Mouse (Mus musculus): ENCODE data around the gene Nudt8. TPM values are rescaled to one million over a fixed set of nuclear protein-coding genes. Genes with fewer than 3 reads are reported as not detected.
"Not testable (repeated sequence)": the region's sequence is repeated elsewhere in the genome, so short reads cannot be mapped to it uniquely, and the experiment has no call there.

Gene Nudt8
- polyA plus RNA-seq, 1 experiment from 2014 or later: 41.1 TPM

- H3K9me3 ChIP-seq (replicated peaks; ENCODE audit: control insufficient read depth, low read length); H3K9ac ChIP-seq (ENCODE audit: low read length); H3K27me3 ChIP-seq (replicated peaks; ENCODE audit: control insufficient read depth, insufficient read depth, low read length); H3K4me3 ChIP-seq (ENCODE audit: low read depth, low read length); H3K4me1 ChIP-seq (ENCODE audit: control insufficient read depth, insufficient read depth, low read length); H3K36me3 ChIP-seq (ENCODE audit: control insufficient read depth, insufficient read depth, low read length); DNase-seq (ENCODE audit: low spot score); H3K27ac ChIP-seq (ENCODE audit: low read depth, low read length); H3K4me2 ChIP-seq (ENCODE audit: low read length): not testable (repeated sequence)
- peak; percentile 46 for ATAC-seq
- 66% methylated on average over 6 of the region's 6 CpGs for WGBS
Measured at GRCm38 (mm10) chr19:3961805-3962204, 38.6 kb upstream of the Nudt8 start.

- Histone ChIP-seq H3K36me3 (ENCODE audit: control insufficient read depth, insufficient read depth, low read length) (no peaks in the 10 kb centered on the region), H3K4me3 (ENCODE audit: low read depth, low read length) (no peak overlapping the region), H3K27ac (ENCODE audit: low read depth, low read length) (no peak overlapping the region), H3K9me3 (replicated peaks; ENCODE audit: control insufficient read depth, low read length) (no peaks in the 10 kb centered on the region), H3K27me3 (replicated peaks; ENCODE audit: control insufficient read depth, insufficient read depth, low read length) (no peaks in the 10 kb centered on the region), H3K4me1 (ENCODE audit: control insufficient read depth, insufficient read depth, low read length) (no peaks in the 10 kb centered on the region), H3K9ac (ENCODE audit: low read length) (no peak overlapping the region), H3K4me2 (ENCODE audit: low read length) (no peak overlapping the region)
- WGBS: 12% methylated on average over 2 of the region's 2 CpGs
- ATAC-seq (no peak), DNase-seq (ENCODE audit: low spot score) (no peak)
Measured at GRCm38 (mm10) chr19:3962469-3962868, 37.9 kb upstream of the Nudt8 start.

GRCm38 (mm10) chr19:3964030-3964429 is 36.4 kb upstream of the Nudt8 start:
- 80% methylated on average over 4 of the region's 4 CpGs for WGBS
- H3K9me3 ChIP-seq (replicated peaks; ENCODE audit: control insufficient read depth, low read length): no peaks in the 10 kb centered on the region
- ATAC-seq (no peak), DNase-seq (ENCODE audit: low spot score) (no peak)
- H3K27me3 ChIP-seq (replicated peaks; ENCODE audit: control insufficient read depth, insufficient read depth, low read length): no peaks in the 10 kb centered on the region
- no peak overlapping the region for H3K4me2 ChIP-seq (ENCODE audit: low read length)
- H3K9ac ChIP-seq (ENCODE audit: low read length): no peak overlapping the region
- no peaks in the 10 kb centered on the region for H3K36me3 ChIP-seq (ENCODE audit: control insufficient read depth, insufficient read depth, low read length)
- no peak overlapping the region for H3K4me3 ChIP-seq (ENCODE audit: low read depth, low read length)
- H3K27ac ChIP-seq (ENCODE audit: low read depth, low read length): no peak overlapping the region
- no peaks in the 10 kb centered on the region for H3K4me1 ChIP-seq (ENCODE audit: control insufficient read depth, insufficient read depth, low read length)

- WGBS: 68% methylated on average over 11 of the region's 11 CpGs
- peak; percentile 15 for DNase-seq (ENCODE audit: low spot score)
- no peak overlapping the region for H3K4me3 ChIP-seq (ENCODE audit: low read depth, low read length)
- H3K9me3 ChIP-seq (replicated peaks; ENCODE audit: control insufficient read depth, low read length): no peaks in the 10 kb centered on the region
- H3K36me3 ChIP-seq (ENCODE audit: control insufficient read depth, insufficient read depth, low read length): no peaks in the 10 kb centered on the region
- ATAC-seq: no peak
- no peak overlapping the region for H3K27ac ChIP-seq (ENCODE audit: low read depth, low read length)
- H3K9ac ChIP-seq (ENCODE audit: low read length): no peak overlapping the region
- H3K27me3 ChIP-seq (replicated peaks; ENCODE audit: control insufficient read depth, insufficient read depth, low read length): no peaks in the 10 kb centered on the region
- no peaks in the 10 kb centered on the region for H3K4me1 ChIP-seq (ENCODE audit: control insufficient read depth, insufficient read depth, low read length)
- H3K4me2 ChIP-seq (ENCODE audit: low read length): no peak overlapping the region
Measured at GRCm38 (mm10) chr19:3966330-3967075, 33.9 kb upstream of the Nudt8 start.

GRCm38 (mm10) chr19:3967258-3967657 is 33.1 kb upstream of the Nudt8 start:
- Histone ChIP-seq H3K4me1 (ENCODE audit: control insufficient read depth, insufficient read depth, low read length) (no peaks in the 10 kb centered on the region), H3K9me3 (replicated peaks; ENCODE audit: control insufficient read depth, low read length) (no peaks in the 10 kb centered on the region), H3K36me3 (ENCODE audit: control insufficient read depth, insufficient read depth, low read length) (no peaks in the 10 kb centered on the region), H3K27me3 (replicated peaks; ENCODE audit: control insufficient read depth, insufficient read depth, low read length) (no peaks in the 10 kb centered on the region), H3K27ac (ENCODE audit: low read depth, low read length) (no peak overlapping the region), H3K9ac (ENCODE audit: low read length) (no peak overlapping the region), H3K4me3 (ENCODE audit: low read depth, low read length) (no peak overlapping the region), H3K4me2 (ENCODE audit: low read length) (no peak overlapping the region)
- 83% methylated on average over 3 of the region's 3 CpGs for WGBS
- DNase-seq (ENCODE audit: low spot score) (no peak), ATAC-seq (no peak)

- H3K27me3 ChIP-seq (replicated peaks; ENCODE audit: control insufficient read depth, insufficient read depth, low read length): no peaks in the 10 kb centered on the region
- no peak within 1 kb of the TSS for H3K9ac ChIP-seq (ENCODE audit: low read length)
- ATAC-seq (no peak), DNase-seq (ENCODE audit: low spot score) (no peak)
- WGBS: 68% methylated on average over 9 of the region's 9 CpGs
- no peaks in the 10 kb centered on the region for H3K4me1 ChIP-seq (ENCODE audit: control insufficient read depth, insufficient read depth, low read length)
- no peaks in the 10 kb centered on the region for H3K9me3 ChIP-seq (replicated peaks; ENCODE audit: control insufficient read depth, low read length)
- H3K4me3 ChIP-seq (ENCODE audit: low read depth, low read length): no peak within 1 kb of the TSS
- H3K4me2 ChIP-seq (ENCODE audit: low read length): no peak within 1 kb of the TSS
- no peaks in the 10 kb centered on the region for H3K36me3 ChIP-seq (ENCODE audit: control insufficient read depth, insufficient read depth, low read length)
- H3K27ac ChIP-seq (ENCODE audit: low read depth, low read length): no peak within 1 kb of the TSS
Measured at GRCm38 (mm10) chr19:3972229-3972628, 28.2 kb upstream of the Nudt8 start, which contains the start of gene Aldh3b2. Gene Aldh3b2, plus strand, starts transcription at chr19:3972328.

GRCm38 (mm10) chr19:3974608-3975007 is 25.8 kb upstream of the Nudt8 start:
- not testable (repeated sequence) for H3K27me3 ChIP-seq (replicated peaks; ENCODE audit: control insufficient read depth, insufficient read depth, low read length); H3K4me1 ChIP-seq (ENCODE audit: control insufficient read depth, insufficient read depth, low read length); H3K9me3 ChIP-seq (replicated peaks; ENCODE audit: control insufficient read depth, low read length); H3K4me2 ChIP-seq (ENCODE audit: low read length); DNase-seq (ENCODE audit: low spot score); H3K27ac ChIP-seq (ENCODE audit: low read depth, low read length); H3K4me3 ChIP-seq (ENCODE audit: low read depth, low read length); H3K36me3 ChIP-seq (ENCODE audit: control insufficient read depth, insufficient read depth, low read length); ATAC-seq; H3K9ac ChIP-seq (ENCODE audit: low read length)
- WGBS: 61% methylated on average over 6 of the region's 6 CpGs

- no peak overlapping the region for H3K27ac ChIP-seq (ENCODE audit: low read depth, low read length)
- ATAC-seq: no peak
- H3K4me3 ChIP-seq (ENCODE audit: low read depth, low read length): no peak overlapping the region
- no peaks in the 10 kb centered on the region for H3K27me3 ChIP-seq (replicated peaks; ENCODE audit: control insufficient read depth, insufficient read depth, low read length)
- H3K9me3 ChIP-seq (replicated peaks; ENCODE audit: control insufficient read depth, low read length): no peaks in the 10 kb centered on the region
- no peak overlapping the region for H3K9ac ChIP-seq (ENCODE audit: low read length)
- H3K36me3 ChIP-seq (ENCODE audit: control insufficient read depth, insufficient read depth, low read length): no peaks in the 10 kb centered on the region
- 78% methylated on average over 2 of the region's 2 CpGs for WGBS
- no peaks in the 10 kb centered on the region for H3K4me1 ChIP-seq (ENCODE audit: control insufficient read depth, insufficient read depth, low read length)
- DNase-seq (ENCODE audit: low spot score): no peak
- no peak overlapping the region for H3K4me2 ChIP-seq (ENCODE audit: low read length)
Measured at GRCm38 (mm10) chr19:3975866-3976265, 24.5 kb upstream of the Nudt8 start.

- Histone ChIP-seq H3K4me2 (ENCODE audit: low read length) (no peak overlapping the region), H3K4me3 (ENCODE audit: low read depth, low read length) (no peak overlapping the region), H3K36me3 (ENCODE audit: control insufficient read depth, insufficient read depth, low read length) (no peaks in the 10 kb centered on the region), H3K9me3 (replicated peaks; ENCODE audit: control insufficient read depth, low read length) (no peaks in the 10 kb centered on the region), H3K27ac (ENCODE audit: low read depth, low read length) (no peak overlapping the region), H3K9ac (ENCODE audit: low read length) (no peak overlapping the region), H3K27me3 (replicated peaks; ENCODE audit: control insufficient read depth, insufficient read depth, low read length) (no peaks in the 10 kb centered on the region), H3K4me1 (ENCODE audit: control insufficient read depth, insufficient read depth, low read length) (no peaks in the 10 kb centered on the region)
- DNase-seq (ENCODE audit: low spot score): peak; percentile 91
- peak; percentile 73 for ATAC-seq
- 16% methylated on average over 4 of the region's 4 CpGs for WGBS
Measured at GRCm38 (mm10) chr19:3980309-3980708, 20.1 kb upstream of the Nudt8 start.

Measured in forebrain, embryonic 14.5 days (tissue).